ENCODE assay signal across 15 mouse cellular contexts in the genomic region with DNA sequence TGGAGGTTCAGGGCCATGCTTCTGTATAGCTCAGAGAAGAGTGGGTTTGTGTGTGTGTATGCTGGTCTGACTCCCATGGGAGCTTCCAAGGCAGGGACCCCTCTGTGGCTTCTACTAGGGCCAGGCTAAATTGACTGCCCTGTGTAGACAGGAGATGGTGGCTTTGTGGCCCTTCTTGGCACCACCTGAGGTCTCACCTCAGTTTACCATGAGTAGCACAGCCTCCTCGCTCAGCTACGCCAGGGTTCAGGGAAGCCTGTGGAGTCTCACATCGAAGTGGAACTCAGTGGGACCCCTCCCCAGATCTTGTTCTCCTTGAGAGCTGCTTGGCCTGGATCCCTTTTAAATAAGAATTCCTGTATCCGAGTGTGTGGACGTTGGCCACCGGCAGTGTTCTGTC. TPM values are rescaled to one million over a fixed set of nuclear protein-coding genes. Genes with fewer than 3 reads are reported as not detected.
DNase-seq lines count a peak whose midpoint lies in the region; ATAC-seq and TF ChIP-seq lines count a peak whose summit lies in the region.
"Had no signal": no experiment of that assay in that cellular context is flagged by ENCODE, and none has a peak within 500 bp of the region (broad histone marks: within the 10 kb centered on the region; RNA-seq: fewer than 3 reads in every experiment).

No protein-coding gene starts in this region.

- H3K4me1 ChIP-seq in heart, embryonic 11.5 days (ENCODE audit: control insufficient read depth, insufficient read depth, low read length), result peaks cover 19% of the 10 kb centered on the region
- peaks cover 23% of the 10 kb centered on the region for H3K4me1 ChIP-seq in lung, embryonic 14.5 days (ENCODE audit: insufficient read depth)
- H3K4me1 ChIP-seq in intestine, embryonic 14.5 days (replicated peaks; ENCODE audit: control insufficient read depth, insufficient read depth, low read length), result peaks cover 23% of the 10 kb centered on the region
- H3K4me1 ChIP-seq in small intestine, adult 2 months (ENCODE audit: control insufficient read depth, insufficient read depth, insufficient read length, low read length), result peaks cover 32% of the 10 kb centered on the region

- TF ChIP-seq CTCF in lung, embryonic 14.5 days (IDR thresholded peaks at IDR 0.05; ENCODE audit: low read depth), result no peak
- TF ChIP-seq CTCF in small intestine, adult 2 months (IDR thresholded peaks at IDR 0.05; ENCODE audit: extremely low read depth, insufficient read length, insufficient replicate concordance, low read depth, low read length), result no peak

- H3K9ac ChIP-seq in heart, embryonic 11.5 days (ENCODE audit: low read depth, low read length), result no peak overlapping the region
- H3K9ac ChIP-seq in lung, embryonic 14.5 days, result no peak overlapping the region
- H3K9ac ChIP-seq in intestine, embryonic 14.5 days (ENCODE audit: low read length), result no peak overlapping the region
- H3K9ac ChIP-seq: midbrain, embryonic 15.5 days had no signal

- H3K4me2 ChIP-seq in heart, embryonic 11.5 days, result peak overlapping the region; percentile 55
- peak overlapping the region; percentile 82 for H3K4me2 ChIP-seq in lung, embryonic 14.5 days
- H3K4me2 ChIP-seq in intestine, embryonic 14.5 days (ENCODE audit: low read length), result peak overlapping the region; percentile 73; the same call in 1 of the 2 replicates
- H3K4me2 ChIP-seq: midbrain, embryonic 15.5 days had no signal

- TF ChIP-seq POLR2A in small intestine, adult 2 months (IDR thresholded peaks at IDR 0.05; ENCODE audit: low read depth, low read length), result no peak

- no peak overlapping the region for H3K27ac ChIP-seq in heart, embryonic 11.5 days (ENCODE audit: low read depth, low read length)
- H3K27ac ChIP-seq in lung, embryonic 14.5 days (ENCODE audit: low read depth), result no peak overlapping the region
- H3K27ac ChIP-seq in intestine, embryonic 14.5 days (ENCODE audit: low read depth), result no peak overlapping the region
- H3K27ac ChIP-seq in small intestine, adult 2 months (ENCODE audit: insufficient read depth, low read depth, low read length), result no peak overlapping the region; the same call in none of the 2 replicates
- H3K27ac ChIP-seq: midbrain, embryonic 15.5 days had no signal

- WGBS in heart, embryonic 11.5 days (ENCODE audit: insufficient replicate concordance), result 95% methylated on average over 6 of the region's 6 CpGs
- WGBS in lung, embryonic 14.5 days, result 86% methylated on average over 6 of the region's 6 CpGs
- WGBS in intestine, embryonic 14.5 days, result 92% methylated on average over 6 of the region's 6 CpGs
- 38% methylated on average over 6 of the region's 6 CpGs for WGBS in small intestine, adult 2 months

- peaks cover 6% of the 10 kb centered on the region; the same call in 1 of the 2 replicates for H3K36me3 ChIP-seq in heart, embryonic 11.5 days (ENCODE audit: control insufficient read depth, insufficient read depth, low read length)
- H3K36me3 ChIP-seq in lung, embryonic 14.5 days (ENCODE audit: insufficient read depth), result peaks cover 44% of the 10 kb centered on the region
- peaks cover 42% of the 10 kb centered on the region for H3K36me3 ChIP-seq in intestine, embryonic 14.5 days (ENCODE audit: control insufficient read depth, insufficient read depth, low read length)
- peaks cover 37% of the 10 kb centered on the region for H3K36me3 ChIP-seq in small intestine, adult 2 months (ENCODE audit: control insufficient read depth, insufficient read depth, low read length)

- H3K4me3 ChIP-seq in heart, embryonic 11.5 days (ENCODE audit: low read depth, low read length), result no peak overlapping the region
- H3K4me3 ChIP-seq in lung, embryonic 14.5 days (ENCODE audit: low read depth, low read length), result peak overlapping the region; percentile 93; the same call in 1 of the 2 replicates
- no peak overlapping the region for H3K4me3 ChIP-seq in intestine, embryonic 14.5 days (ENCODE audit: low read depth, low read length)
- H3K4me3 ChIP-seq in small intestine, adult 2 months (ENCODE audit: low read depth, low read length), result peak overlapping the region; percentile 38
- H3K4me3 ChIP-seq: midbrain, embryonic 15.5 days had no signal

- ATAC-seq in heart, embryonic 11.5 days (replicated peaks; ENCODE audit: insufficient number of reproducible peaks, low FRiP score, low TSS enrichment), result no peak
- no peak for ATAC-seq in lung, embryonic 14.5 days (ENCODE audit: insufficient read depth)
- no peak for ATAC-seq in intestine, embryonic 14.5 days (replicated peaks; ENCODE audit: low FRiP score, low TSS enrichment, low read depth)
- ATAC-seq: forebrain, embryonic 14.5 days; midbrain, embryonic 15.5 days; Patski had no signal

- DNase-seq in heart, adult 9 months (ENCODE audit: low spot score in 2 of 2), result no peak
- DNase-seq in lung, embryonic 14.5 days, result no peak
- no peak for DNase-seq in lung, postnatal 36 days
- DNase-seq in intestine, embryonic 14.5 days (ENCODE audit: low spot score), result no peak
- no peak for DNase-seq in left cerebral cortex, adult 9 months (ENCODE audit: low spot score in 2 of 2)
- DNase-seq in urinary bladder, postnatal 4 days (ENCODE audit: low spot score in 2 of 2), result no peak
- DNase-seq: adrenal gland, postnatal 10 days; gastrocnemius, postnatal 14 days; kidney, adult 11 months; thymus, adult 18-20 months had no signal

- H3K9me3 ChIP-seq in heart, embryonic 11.5 days (replicated peaks; ENCODE audit: control insufficient read depth, low read length), result no peaks in the 10 kb centered on the region
- no peaks in the 10 kb centered on the region for H3K9me3 ChIP-seq in lung, embryonic 14.5 days (ENCODE audit: low read depth, low read length)
- no peaks in the 10 kb centered on the region for H3K9me3 ChIP-seq in intestine, embryonic 14.5 days (ENCODE audit: control insufficient read depth, low read length)
- H3K9me3 ChIP-seq: midbrain, embryonic 15.5 days had no signal

- H3K27me3 ChIP-seq in heart, embryonic 11.5 days (ENCODE audit: control insufficient read depth, insufficient read depth, low read length), result no peaks in the 10 kb centered on the region
- H3K27me3 ChIP-seq in lung, embryonic 14.5 days (ENCODE audit: insufficient read depth, low read length), result no peaks in the 10 kb centered on the region
- no peaks in the 10 kb centered on the region for H3K27me3 ChIP-seq in intestine, embryonic 14.5 days (replicated peaks; ENCODE audit: control insufficient read depth, insufficient read depth, low read length)
- H3K27me3 ChIP-seq in small intestine, adult 2 months (ENCODE audit: control insufficient read depth, insufficient read depth, low read length), result no peaks in the 10 kb centered on the region
- H3K27me3 ChIP-seq: midbrain, embryonic 15.5 days; Patski had no signal

RNA-seq across cellular contexts. Expression of a gene that starts 3.9 kb away (rescaled TPM):
- 26.8 and 45.4 TPM in 2 replicates for polyA plus RNA-seq in heart, embryonic 11.5 days (2014; fragmentation: Nextera tagmentation; extraction: Ambion mirVana)
- 72.6 and 74.7 TPM in 2 replicates for polyA plus RNA-seq in lung, embryonic 14.5 days (2014; fragmentation: Nextera tagmentation; extraction: Ambion mirVana)
- 52.8 and 57.9 TPM in 2 replicates for polyA plus RNA-seq in intestine, embryonic 14.5 days (2014; fragmentation: Nextera tagmentation; extraction: Ambion mirVana)
- polyA plus RNA-seq in small intestine, adult 2 months (2012; rRNA removed), result 69.5 and 115 TPM in 2 replicates

Comparison
In these comparisons a context has a peak if more than half of its experiments do, and no peak if none do; other contexts are left out.
1. H3K4me3 ChIP-seq: peak in lung, embryonic 14.5 days (single experiment) and small intestine, adult 2 months (single experiment); none in heart, embryonic 11.5 days (single experiment) and intestine, embryonic 14.5 days (single experiment).
2. Peak in every context shown above with its lines, with median percentiles within 50 percentile points of each other: H3K4me2 ChIP-seq.